Mouse (Mus musculus) thymus, postnatal 4 days (tissue): Measurements from ENCODE around the gene Krtap19-1.

Experiments
- DNase-seq: peaks from one replicate; pipeline ENCODE4 v3.0.0; 2021

Krtap19-1 gene

GRCm38 (mm10) chr16:88869311-88869710 lies at the start of gene Krtap19-1:
Gene Krtap19-1, minus strand, starts transcription at chr16:88869411.
- no peak for DNase-seq

- DNase-seq: no peak
Observed at GRCm38 (mm10) chr16:88896357-88896756, 27.1 kb upstream of the Krtap19-1 start, which contains the start of gene Krtap19-5. Gene Krtap19-5, minus strand, starts transcription at chr16:88896457.

- DNase-seq: no peak
Observed at GRCm38 (mm10) chr16:88886870-88887269, 17.7 kb upstream of the Krtap19-1 start.

DNA sequence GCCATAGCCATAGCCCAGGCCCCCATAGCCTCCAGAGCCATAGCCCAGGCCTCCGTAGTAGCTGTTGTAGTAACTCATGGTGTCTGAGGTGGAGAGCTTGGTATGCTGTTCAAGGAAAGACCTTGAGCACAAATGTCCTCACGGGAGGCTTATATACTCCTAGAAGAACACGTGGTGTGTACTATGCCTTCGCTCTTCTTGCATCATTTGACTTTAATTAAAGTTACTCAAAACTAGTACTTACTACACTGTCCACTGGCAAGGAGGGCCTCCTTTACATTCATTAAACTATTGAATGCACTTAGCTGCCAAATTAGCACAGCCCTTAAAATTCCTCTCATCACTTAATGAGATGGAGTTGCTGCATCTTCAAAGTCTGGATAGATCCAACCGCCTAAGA lies 15.8 kb upstream of the Krtap19-1 start, which contains the start of gene Krtap19-4:
Gene Krtap19-4 (minus strand): TSS at position 101 of the 400 bp plus-strand sequence.
- DNase-seq: no peak

DNA sequence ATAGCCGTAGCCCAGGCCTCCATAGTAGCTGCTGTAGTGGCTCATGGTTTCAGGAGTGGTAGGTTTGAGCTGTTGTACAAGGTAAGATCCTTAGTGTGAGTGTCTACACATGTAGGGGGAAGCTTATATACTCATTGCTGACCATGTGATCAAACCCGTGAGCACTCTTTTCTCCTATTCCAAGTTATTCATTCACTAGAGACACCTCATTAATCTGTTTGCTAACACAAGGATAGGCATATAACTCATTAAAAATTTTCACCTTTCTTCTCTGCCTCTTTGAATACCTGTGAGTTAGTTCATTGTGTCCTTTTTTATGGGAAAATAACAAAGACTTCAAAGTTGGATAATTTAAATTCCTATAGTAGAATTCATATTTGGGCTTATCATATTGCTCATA lies 8.7 kb upstream of the Krtap19-1 start, which contains the start of gene Krtap19-3:
Gene Krtap19-3 (minus strand): TSS at position 101 of the 400 bp plus-strand sequence.
- no peak for DNase-seq

DNA sequence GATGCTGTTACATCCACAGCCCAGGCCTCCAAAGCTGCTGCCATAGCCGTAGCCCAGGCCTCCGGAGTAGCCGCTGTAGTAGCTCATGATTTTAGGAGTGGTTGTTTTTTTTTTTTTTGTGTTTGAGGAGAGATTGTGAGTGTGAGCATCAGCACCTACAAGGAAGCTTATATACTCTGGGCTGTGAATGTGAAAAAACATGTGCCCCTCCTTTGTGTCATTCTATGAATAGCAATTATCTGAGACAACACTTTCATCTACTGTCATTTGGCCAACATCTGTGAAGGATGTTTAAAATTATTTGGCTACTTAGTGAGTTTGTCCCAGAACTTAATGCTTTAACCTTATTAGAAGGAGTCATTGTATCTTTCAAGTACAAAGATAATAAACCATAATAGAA lies 5.0 kb upstream of the Krtap19-1 start, which contains the start of gene Krtap19-2:
Gene Krtap19-2 (minus strand): TSS at position 101 of the 400 bp plus-strand sequence.
- no peak for DNase-seq

- DNase-seq: no peak
Observed at GRCm38 (mm10) chr16:88864887-88865407, 4.3 kb downstream of the Krtap19-1 start.

DNA sequence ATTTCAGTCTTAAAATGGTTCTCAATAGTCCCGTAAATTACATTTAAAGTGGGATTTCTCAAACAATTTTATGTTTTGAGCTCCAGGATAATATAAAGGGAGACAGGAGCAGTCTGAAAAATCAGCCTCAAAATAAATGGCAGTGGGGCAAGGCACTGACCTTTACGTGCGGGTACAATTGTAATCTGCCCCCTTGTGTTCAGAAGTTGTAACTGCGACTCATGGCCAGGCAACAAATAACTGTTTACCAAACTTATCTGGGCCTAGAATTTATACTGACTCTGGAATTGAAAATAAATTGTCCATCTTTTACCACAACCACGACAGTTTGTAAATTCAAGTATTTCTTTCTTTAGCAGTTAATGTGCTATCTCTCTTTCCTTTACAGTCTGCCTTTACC lies 17.8 kb downstream of the Krtap19-1 start:
- peak; percentile 11 for DNase-seq

- no peak for DNase-seq
Observed at GRCm38 (mm10) chr16:88848558-88848957, 20.7 kb downstream of the Krtap19-1 start.

GRCm38 (mm10) chr16:88847363-88847762 lies 21.8 kb downstream of the Krtap19-1 start:
- no peak for DNase-seq

DNA sequence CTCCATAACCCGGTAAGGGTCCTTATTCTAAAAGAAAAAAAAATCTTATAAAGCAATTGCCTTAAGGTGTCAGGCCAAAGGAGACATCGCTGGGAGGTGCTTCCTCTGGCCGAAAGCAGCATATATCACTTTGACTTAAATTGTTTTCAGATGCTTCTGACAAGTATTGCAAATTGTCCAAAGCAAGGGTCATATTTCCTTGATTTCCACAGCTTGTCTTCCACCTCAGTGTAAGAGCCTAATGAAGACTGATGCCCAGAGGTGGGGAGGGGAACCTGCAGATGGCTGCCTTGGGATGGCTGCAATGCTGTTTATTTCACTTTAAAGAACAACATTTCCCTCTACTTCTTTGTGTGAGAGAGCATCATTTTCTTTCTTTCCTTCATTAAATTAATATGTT lies 42.2 kb downstream of the Krtap19-1 start:
- DNase-seq: no peak

GRCm38 (mm10) chr16:88826095-88826652 lies 43.0 kb downstream of the Krtap19-1 start, which contains the start of gene Krtap14:
Gene Krtap14, minus strand, starts transcription at chr16:88826145.
- DNase-seq: no peak

DNA sequence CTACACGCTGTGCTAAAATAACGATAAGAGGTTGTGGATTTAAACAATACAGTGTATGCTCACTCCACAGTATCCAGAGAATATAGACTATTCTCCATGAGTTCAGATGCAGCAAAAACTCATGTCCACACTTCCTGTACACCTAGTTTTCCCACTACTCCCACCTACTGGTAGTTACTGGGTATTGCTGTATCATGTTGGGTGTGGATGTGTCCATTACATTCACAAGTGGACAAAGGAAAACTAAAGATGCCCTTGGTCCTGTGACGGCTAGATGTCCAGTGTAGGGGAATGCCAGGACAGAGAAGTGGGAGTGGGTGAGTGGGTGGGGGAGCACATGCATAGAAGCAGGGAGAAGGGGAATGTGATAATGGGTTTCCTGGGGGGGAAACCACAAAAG lies 45.5 kb downstream of the Krtap19-1 start:
- DNase-seq: no peak

DNA sequence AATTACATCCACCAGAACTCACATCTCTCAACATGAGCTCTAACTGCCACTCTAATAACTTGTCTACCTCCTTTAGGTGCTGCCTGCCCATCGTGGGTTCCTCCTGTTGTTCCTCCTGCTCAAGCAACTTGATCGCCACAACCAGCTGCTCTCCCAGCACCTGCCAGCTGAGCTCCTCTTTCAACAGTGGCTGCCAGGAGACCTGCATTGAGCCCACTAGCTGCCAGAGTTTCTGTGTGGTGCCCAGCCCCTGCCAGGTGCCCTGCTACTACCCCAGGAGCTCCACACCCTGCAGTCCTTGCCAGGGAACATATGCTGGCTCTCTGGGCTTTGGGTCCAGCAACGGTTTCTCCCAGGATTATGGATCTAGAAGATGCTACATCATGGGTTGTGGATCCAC lies 49.1 kb downstream of the Krtap19-1 start, which contains the start of gene Krtap15:
Gene Krtap15 (plus strand): TSS at position 150 of the 400 bp plus-strand sequence.
- no peak for DNase-seq
